Mouse (Mus musculus) heart, adult 18-20 months (tissue): Measurements from ENCODE around the gene Gnao1. TPM values are rescaled to one million over a fixed set of nuclear protein-coding genes. Genes with fewer than 3 reads are reported as not detected.

Experiments used
- DNase-seq, 2 experiments: peaks; one replicate each; pipeline ENCODE4 v3.0.0; 2021 to 2022; ENCODE audit warnings: mixed read lengths in 1 of 2
- long read RNA-seq, 2 experiments: library from polyadenylated mRNA; stranded (forward); transcript quantifications; one replicate each; pipeline ENCODE4 v2.0.0; 2021
- total RNA-seq, 2 experiments: library from RNA; stranded (reverse); gene quantifications; 2 replicates each; pipeline ENCODE4 v1.2.3; 2021

Gnao1 gene
- total RNA-seq = 10 to 100 TPM; 20.7 to 21.7 TPM
- long read RNA-seq, experiment 1, partial matches to known transcripts = 0 of 6 reads
- long read RNA-seq, experiment 1, other reads (novel, unspliced or antisense) = 0 of 6 reads
- long read RNA-seq, experiment 2, partial matches to known transcripts = 0 of 3 reads
- long read RNA-seq, experiment 2, other reads (novel, unspliced or antisense) = 0 of 3 reads

- no peak for DNase-seq
Measured at GRCm38 (mm10) chr8:93809686-93810027, at the start of gene Gnao1. Gnao1 (plus strand) TSS chr8:93809966.

- peak; percentile 18 to 49 for DNase-seq
Measured at GRCm38 (mm10) chr8:93777605-93778004, 32.2 kb upstream of the Gnao1 start.

- peak in 1 of 2 experiments; percentile 19 for DNase-seq
Measured at GRCm38 (mm10) chr8:93809226-93809625, 540 bp upstream of the Gnao1 start.

- DNase-seq = peak; percentile 85 to 89
Measured at GRCm38 (mm10) chr8:93810028-93810858, 477 bp downstream of the Gnao1 start.

GRCm38 (mm10) chr8:93810859-93811602, 1.3 kb downstream of the Gnao1 start:
- no peak for DNase-seq

GRCm38 (mm10) chr8:93811719-93812475, 2.1 kb downstream of the Gnao1 start:
- DNase-seq = no peak

GRCm38 (mm10) chr8:93812566-93813404, 3.0 kb downstream of the Gnao1 start:
- no peak for DNase-seq

GRCm38 (mm10) chr8:93813405-93813761, 3.6 kb downstream of the Gnao1 start:
- DNase-seq = peak; percentile 87 to 88

GRCm38 (mm10) chr8:93814266-93814665, 4.5 kb downstream of the Gnao1 start:
- no peak for DNase-seq

- DNase-seq = no peak
Measured at GRCm38 (mm10) chr8:93816226-93816625, 6.5 kb downstream of the Gnao1 start.

- DNase-seq = no peak
Measured at GRCm38 (mm10) chr8:93817366-93817765, 7.6 kb downstream of the Gnao1 start.

GRCm38 (mm10) chr8:93819929-93820328, 10.2 kb downstream of the Gnao1 start:
- no peak for DNase-seq

GRCm38 (mm10) chr8:93821327-93821726, 11.6 kb downstream of the Gnao1 start:
- no peak for DNase-seq

- DNase-seq = no peak
Measured at GRCm38 (mm10) chr8:93825317-93825716, 15.6 kb downstream of the Gnao1 start.

- DNase-seq = peak; percentile 27 to 70
Measured at GRCm38 (mm10) chr8:93830626-93831025, 20.9 kb downstream of the Gnao1 start.

- no peak for DNase-seq
Measured at GRCm38 (mm10) chr8:93835771-93836170, 26.0 kb downstream of the Gnao1 start.

- DNase-seq = no peak
Measured at GRCm38 (mm10) chr8:93839113-93839512, 29.3 kb downstream of the Gnao1 start.

GRCm38 (mm10) chr8:93840486-93840885, 30.7 kb downstream of the Gnao1 start:
- DNase-seq = no peak

- DNase-seq = peak; percentile 70 to 75
Measured at GRCm38 (mm10) chr8:93840956-93841752, 31.4 kb downstream of the Gnao1 start.

GRCm38 (mm10) chr8:93842574-93842973, 32.8 kb downstream of the Gnao1 start:
- DNase-seq = no peak
